Mouse (Mus musculus) left cerebral cortex, adult 8-10 months (tissue): ENCODE measurements around the gene Nrm. TPM values are rescaled to one million over a fixed set of nuclear protein-coding genes. Genes with fewer than 3 reads are reported as not detected.
"Not testable (repeated sequence)": the region's sequence is repeated elsewhere in the genome, so short reads cannot be mapped to it uniquely, and the experiment has no call there.

Experiments used
- DNase-seq, 2 experiments: peaks; one replicate each; pipeline ENCODE4 v3.0.0; 2022; ENCODE audit warnings: low spot score in 2 of 2
- total RNA-seq, 4 experiments: library from RNA; stranded (reverse); gene quantifications; 2 replicates each; pipeline ENCODE4 v1.2.4; 2022

The Nrm gene
- total RNA-seq, 4 experiments from 2014 or later, result 2.6 to 3.4 (median 3.0) TPM

DNA sequence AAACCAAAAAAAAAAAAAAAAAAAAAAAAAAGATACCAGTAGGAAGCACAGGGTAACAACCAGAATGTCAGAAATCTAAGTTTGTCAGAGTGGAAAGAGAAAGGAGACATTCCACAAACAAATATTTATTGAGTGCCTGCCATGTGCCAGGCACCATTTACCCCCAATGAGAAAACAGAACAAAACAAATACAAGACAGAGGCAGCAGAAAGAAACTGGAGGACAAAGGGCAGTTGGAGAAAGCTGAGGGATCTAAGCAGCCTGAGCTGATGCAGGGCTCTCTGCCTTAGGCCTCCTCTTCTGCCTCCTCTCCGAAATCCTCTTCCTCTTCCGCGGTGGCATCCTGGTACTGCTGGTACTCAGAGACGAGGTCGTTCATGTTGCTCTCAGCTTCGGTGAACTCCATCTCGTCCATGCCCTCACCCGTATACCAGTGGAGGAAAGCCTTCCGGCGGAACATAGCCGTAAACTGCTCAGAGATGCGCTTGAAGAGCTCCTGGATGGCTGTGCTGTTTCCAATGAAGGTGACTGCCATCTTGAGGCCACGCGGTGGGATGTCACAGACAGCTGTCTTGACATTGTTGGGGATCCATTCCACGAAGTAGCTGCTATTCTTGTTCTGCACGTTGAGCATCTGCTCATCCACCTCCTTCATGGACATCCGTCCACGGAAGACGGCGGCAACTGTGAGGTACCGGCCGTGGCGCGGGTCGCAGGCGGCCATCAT is 26.3 kb upstream of the Nrm start:
- DNase-seq, result peak in 1 of 2 experiments; percentile 40

DNA sequence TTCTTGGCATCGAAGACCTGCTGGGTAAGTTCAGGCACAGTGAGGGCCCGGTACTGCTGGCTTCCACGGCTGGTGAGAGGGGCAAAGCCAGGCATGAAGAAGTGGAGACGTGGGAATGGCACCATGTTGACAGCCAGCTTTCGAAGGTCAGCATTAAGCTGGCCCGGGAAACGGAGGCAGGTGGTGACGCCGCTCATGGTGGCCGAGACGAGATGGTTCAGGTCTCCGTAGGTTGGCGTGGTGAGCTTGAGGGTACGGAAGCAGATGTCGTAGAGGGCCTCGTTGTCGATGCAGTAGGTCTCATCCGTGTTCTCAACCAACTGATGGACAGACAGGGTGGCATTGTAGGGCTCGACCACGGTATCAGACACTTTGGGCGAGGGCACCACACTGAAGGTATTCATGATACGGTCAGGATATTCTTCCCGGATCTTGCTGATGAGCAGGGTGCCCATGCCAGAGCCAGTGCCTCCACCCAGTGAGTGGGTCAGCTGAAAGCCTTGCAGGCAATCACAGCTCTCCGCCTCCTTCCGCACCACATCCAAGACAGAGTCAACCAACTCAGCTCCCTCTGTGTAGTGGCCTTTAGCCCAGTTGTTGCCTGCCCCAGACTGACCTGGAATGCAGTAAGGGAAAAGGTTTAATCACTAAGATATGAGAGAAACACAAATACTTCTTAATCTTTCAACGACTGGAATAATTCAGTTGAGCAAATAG is 25.5 kb upstream of the Nrm start:
- DNase-seq, result no peak

DNA sequence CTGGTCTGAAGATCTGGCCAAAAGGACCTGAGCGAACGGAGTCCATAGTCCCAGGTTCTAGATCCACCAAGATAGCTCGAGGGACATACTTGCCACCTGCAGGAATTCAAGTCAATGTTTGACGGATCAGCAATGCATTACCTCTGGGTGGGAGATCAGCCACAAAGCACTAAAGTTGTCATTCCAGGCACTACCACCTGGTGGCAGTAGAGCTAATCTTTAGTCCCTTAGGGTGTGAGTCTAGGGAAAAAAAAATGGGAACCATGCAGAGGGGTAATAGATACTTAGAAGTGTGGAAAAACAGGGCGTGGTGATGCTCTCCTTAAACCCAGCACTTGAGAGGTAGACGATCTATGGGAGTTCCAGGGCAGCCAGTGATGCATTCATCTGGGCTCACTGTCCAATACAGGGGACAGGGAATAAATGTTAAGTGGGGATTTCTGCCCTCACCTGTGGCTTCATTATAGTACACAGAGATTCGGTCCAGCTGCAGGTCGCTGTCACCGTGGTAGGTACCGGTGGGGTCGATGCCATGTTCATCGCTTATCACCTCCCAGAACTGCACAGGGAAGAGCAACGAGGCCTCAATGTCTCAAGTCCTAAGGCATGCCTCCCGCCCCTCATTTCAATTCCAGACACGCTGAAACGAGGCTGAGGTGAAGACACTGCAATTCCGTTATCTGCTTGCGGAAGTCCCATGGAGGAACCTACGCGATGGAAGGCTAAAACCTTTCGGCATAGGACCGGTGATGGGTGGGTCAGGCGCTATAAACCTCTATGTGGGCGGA is 24.7 kb upstream of the Nrm start:
- peak; percentile 79 to 80 for DNase-seq

DNA sequence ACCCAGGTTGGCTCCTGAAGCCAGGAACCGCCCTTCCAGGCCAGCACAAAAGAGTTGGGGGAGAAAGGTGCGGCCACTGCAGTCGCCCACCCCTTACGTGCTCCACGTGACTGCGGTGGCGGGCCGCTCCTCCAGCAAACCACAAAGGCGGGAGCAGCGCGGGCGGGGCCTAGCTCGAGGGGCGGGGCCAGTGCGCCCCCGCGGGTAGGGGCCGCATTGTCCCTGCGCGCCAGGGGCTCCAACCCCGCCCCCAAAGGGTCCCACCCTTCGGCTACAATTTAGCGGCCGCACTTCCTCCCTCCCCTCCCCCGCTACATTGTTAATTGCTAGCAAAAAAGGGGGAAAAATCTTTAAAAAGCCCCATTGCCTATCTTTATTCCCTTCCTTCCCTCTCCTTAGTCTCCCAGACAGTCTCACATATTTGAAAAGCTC is 24.1 kb upstream of the Nrm start:
- DNase-seq, result peak; percentile 56 to 84

DNA sequence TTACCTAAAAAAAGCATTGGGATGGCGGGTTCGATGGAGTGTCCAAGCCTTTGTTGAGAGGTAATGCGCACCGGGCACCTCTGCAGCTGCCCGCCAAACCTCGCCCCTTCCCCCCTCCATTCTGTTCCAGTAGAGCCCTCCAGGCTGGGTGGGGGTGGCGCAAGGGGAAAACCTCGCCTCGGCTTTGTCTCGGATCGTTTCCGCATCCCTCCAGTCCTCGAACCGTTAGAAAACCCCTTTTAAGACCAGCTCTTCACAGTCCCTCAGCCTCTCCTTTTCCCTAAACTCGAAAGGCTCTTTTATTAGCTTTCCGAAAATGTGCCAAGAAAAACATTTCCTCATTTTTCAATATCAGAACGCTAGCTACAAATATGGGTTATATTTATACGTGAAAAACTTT is 23.6 kb upstream of the Nrm start:
- DNase-seq, result no peak

DNA sequence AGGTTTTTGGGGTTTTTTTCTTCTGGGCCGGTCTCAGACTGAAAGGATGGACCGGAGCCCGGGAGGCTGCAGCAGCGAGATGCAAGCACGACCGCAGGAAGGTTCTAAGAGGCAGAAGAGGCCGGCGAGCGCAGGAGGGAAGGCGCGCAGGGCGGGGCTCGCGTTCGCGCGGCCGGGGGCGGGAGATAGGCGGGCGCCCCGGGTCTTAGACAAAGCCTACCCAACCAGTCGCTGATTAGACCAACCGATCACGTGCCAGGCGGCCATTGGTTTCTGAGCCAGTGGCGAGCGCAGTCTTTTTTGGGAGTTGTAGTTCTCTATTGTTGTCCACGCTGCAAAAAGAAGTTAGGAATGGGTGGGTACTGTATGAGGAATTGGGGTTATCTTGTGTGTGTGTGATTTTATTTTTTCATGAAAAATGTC is 23.0 kb upstream of the Nrm start, which contains the start of gene Tubb5:
Tubb5 (minus strand) TSS at position 185 of the 423 bp plus-strand sequence.
- DNase-seq, result peak; percentile 89 to 97

DNA sequence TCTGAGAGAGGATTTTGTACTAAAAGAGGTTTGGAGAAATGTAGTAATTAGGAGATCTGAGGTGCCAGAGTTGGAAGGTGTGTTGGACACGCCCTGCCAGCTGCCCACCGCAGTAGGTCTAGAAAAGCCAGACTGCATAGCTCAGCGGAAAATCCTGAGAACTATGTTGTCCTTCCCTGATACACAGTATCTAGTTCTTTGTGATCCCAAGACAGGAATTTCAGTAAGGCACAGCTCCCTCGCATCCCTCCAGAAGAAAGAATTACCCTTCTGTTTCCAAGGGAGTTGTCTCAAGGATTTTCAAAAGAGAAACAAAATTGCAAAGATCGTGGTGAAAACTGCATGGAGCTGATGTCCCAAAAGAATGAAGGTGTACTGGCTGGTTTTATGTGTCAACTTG is 22.5 kb upstream of the Nrm start:
- DNase-seq, result no peak

DNA sequence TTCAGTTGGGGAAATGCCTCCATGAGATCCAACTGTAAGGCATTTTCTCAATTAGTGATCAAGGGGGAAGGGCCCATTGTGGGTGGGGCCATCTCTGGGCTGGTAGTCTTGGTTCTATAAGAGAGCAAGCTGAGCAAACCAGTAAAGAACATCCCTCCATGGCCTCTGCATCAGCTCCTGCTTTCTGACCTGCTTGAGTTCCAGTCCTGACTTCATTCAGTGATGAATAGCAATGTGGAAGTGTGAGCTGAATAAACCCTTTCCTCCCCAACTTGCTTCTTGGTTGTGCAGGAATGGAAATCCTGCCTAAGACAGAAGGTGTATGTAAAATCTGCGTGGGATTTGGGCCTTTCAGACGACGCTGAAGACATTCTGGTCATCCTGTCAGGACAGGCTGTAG is 22.1 kb upstream of the Nrm start:
- not testable (repeated sequence) for DNase-seq

DNA sequence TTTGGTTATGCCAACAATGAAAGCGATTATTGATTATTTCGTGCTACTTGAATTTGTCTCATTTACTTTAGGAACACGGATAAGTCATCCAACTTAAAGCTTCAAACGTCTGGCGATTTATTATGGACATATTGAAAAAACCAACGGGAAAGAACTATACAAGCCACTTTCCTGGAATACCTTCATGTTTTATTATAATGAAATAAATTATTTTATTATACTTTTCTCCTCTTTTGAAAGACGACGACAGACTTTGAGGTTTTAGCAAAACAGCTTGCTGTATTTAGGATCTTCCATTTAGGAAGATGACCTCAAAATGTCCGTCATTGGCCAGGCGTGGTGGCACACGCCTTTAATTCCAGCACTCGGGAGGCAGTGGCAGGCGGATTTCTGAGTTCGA is 20.6 kb upstream of the Nrm start:
- no peak for DNase-seq

DNA sequence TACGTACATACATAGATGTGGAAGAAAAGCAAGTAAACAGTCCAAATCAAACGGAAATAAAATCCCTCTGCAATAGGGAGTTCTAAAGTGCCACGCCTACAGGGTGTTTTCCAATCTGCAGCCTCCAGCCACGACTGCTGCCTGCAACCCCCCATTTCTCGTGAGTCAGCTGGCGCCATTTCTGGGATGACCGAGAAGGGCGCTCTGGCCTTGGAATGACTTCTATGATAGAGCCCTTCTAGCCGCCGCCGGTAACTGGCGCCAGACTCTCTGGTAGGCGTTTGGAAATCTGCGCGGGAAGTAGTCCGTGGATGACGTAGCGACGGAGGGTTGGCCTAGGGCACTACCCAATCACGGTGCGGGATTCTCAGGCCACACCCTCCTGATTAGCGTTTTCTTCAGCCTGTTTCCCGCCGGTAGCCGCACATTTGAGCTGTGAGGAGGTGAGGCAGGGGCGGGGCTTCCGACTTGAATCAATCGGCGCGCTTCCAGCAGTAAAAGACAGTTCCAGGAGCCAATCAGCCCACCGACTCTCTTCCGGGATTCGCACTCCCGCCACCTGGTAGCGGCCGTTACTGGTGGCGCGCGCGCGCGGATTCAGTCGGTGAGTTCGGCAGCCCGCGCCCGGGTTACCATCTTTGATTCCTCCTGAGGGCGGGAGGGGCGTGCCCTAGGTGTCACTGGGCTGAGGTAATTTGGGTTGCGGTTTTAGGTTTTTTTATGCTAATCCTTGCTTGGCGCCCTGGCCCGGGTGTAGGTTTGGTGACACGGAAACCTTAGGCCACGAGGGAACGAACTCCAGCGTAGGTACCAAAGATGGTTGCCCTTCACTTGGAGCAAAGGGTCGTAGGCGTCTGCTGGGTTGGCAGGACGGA is 19.8 kb upstream of the Nrm start, which contains the start of gene Mdc1:
Mdc1 (plus strand) TSS at position 440 of the 875 bp plus-strand sequence.
- peak; percentile 95 to 100 for DNase-seq

DNA sequence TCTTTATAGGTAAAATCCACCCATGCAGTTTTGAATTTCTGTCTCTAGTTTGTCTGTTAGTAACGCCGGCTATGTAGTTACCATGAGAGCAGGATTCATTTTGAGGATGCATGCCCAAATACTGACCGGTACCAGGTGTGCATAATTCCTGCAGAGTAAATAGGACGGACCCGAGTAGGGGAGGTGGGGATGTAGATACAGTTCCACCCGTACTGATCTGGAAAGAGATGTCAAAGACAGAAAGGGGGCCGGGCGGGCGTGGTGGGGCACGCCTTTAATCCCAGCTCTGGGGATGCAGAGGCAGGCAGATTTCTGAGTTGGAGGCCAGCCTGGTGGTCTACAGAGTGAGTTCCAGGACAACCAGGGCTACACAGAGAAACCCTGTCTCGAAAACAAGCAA is 19.1 kb upstream of the Nrm start:
- no peak for DNase-seq

DNA sequence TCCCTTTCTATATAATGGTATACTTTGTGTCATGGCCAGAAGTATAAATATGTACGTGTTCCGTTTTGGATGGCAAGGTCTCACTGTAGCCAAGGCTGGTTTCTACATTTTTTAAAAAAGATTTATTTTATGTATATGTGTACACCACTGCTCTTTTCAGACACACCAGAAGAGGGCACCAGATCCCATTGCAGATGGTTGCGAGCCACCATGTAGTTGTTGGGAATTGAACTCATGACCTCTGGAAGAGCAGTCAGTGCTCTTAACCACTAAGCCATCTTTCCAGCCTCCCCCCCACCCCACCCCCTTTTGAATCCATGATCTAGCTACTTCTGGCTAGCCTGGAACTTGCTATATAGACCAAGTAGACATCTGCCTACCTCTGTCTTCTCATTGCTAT is 17.6 kb upstream of the Nrm start:
- no peak for DNase-seq

DNA sequence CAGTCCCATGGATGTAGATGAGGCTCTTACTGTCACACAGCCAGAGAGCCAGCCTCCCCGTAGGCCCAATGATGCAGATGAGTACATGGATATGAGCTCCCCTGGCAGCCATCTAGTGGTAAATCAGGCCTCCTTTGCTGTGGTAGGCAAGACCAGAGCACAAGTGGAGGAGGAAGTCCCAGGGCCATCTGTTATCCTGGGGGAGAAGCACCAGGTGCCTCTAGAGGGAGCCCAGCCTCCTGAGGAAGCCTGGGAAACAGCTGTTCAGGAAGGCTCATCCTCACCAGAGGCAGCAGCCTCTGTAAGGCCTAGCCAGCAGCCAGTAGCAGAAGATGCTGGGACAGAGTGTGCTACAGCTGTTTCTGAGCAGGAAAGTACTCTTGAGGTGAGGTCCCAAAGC is 13.0 kb upstream of the Nrm start:
- DNase-seq, result peak in 1 of 2 experiments; percentile 74

DNA sequence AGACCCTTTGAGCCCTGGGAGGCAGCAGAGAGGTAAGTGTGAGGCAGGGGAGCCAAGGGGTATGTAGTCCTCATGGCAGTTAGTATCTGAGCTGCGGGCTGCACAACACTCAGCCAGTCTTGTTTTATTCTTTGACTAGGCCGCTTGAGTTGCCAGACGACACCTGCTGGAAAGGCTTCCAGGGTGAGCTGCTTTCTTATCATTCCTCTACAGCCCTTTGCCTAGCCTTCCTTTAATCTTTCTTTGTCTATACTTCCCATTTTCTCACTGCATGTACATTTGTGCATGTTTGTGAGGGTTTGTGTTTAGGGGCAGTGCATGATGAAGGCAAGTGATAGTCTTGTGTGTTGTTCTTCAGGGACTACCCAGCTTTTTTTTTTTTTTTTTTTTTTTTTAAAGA is 10.1 kb upstream of the Nrm start:
- DNase-seq, result no peak

DNA sequence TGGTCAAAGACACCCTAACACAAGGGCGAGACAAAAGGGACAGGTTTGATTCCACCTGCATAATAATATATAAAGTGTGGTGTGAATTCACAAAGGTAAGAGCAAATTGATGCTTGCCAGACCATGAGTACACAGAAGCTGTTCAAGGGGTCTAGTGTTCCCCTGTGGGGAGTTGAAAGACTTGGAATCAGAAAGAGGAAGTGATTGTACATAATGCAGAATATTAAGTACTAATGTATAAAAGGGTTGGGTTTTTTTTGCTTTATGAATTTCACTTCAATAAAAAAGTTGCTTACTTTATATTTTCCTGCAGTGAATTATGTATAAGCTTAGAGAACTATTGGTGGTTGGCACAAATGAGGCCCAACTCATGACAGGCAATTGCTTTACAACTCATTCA is 1.7 kb upstream of the Nrm start:
- no peak for DNase-seq

DNA sequence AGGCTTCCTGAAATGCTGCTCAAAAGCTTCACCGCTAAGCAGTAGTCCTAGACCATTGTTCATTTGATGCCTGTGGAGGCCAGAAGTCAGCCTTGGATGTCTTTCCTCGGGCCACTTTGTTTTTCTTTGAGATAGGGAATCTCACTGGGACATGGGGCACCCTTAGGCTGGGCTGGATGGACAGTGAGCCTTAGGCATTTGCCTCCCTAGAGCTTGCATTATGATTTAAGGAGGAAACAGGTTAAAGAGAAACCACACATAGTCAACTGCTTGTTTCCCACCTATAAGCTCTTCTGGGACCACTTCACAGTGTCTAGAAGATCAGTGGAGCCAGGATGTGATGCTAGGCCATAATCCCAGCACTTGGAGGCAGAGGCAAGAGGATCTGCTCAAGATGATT is 1.3 kb upstream of the Nrm start:
- DNase-seq, result no peak

DNA sequence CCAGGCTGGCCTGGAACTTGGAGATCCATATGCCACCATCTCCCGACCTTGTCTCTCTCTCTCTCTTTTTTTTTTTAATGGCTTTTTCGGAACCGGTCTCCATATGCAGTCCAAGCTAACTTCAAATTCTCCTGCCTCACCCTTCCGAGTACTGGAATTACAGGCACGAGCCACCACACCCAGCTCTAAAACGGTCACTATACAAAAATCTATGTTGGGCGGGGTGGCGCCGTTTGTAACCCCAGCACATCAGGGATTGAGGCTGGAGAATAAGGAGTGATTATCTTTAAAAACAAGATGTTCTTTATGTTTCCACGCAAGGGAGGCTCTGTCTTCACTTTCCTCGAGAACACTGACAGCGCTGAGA is 304 bp upstream of the Nrm start:
- no peak for DNase-seq

DNA sequence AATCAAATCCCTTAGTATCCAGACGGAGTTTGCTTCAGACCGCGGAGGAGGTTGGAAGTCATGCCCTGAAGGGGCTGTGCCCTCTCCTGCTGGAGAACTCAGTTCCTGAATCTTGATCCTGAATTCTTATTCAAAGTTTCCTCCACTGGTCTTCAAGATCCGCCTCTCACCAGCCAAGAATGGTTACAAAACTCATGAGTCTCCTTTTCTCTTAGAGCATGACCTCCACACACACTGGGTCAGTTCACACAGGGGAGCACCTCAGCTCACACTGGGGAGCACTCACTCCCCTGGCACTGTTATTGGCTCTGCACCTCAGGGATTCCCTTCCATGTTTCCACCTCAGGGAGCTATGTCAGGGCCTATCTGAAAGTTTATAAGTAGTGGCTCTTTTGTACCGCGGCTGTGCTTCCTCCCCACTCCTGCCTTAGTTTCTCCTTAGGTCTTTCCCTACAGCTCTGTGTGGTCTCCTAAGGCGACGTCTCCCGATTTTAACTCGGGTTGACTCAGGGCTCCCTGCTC is 3.8 kb downstream of the Nrm start:
- no peak for DNase-seq

DNA sequence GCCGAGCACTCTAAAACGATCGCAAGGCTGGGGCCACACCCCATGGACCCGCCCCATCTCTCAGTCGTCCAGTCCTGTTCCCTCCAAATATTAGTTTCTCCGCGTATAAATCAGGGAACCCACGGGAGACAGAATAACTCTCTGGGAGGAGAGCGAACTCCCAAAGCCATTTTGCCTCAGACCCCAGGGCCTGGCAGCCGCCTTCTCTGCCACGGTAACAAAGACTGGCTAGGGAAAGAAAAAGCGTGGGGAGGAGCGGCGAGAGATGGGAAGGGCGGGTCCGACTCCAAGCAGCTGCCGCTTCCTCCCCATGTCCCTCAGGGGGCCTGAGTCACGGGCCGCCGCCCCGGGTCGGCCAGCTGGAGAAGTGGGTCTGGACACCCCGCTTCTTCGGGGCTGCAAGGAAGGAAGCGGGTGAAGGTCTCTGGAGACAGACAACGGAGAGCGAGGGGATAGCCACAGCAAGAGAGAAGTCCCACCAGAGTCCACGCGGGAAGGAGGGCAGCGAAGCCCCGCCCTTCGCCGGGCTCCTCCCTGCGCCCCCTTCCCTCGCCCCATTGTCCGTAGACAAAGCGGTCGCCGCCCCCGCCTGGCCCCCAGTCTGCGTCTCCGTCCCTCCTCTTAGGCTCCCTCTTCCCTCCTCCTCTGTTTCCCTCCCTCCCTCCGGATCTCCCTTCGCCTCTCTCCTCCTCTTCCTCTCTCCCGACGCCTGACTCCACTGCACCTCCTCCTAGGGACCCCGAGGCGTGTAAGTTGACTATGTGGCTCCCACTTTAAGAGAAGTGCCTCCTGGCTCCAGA is 4.6 kb downstream of the Nrm start, which contains the start of gene Ppp1r18:
Ppp1r18 (plus strand) TSS at position 113 of the 800 bp plus-strand sequence.
- DNase-seq, result no peak

DNA sequence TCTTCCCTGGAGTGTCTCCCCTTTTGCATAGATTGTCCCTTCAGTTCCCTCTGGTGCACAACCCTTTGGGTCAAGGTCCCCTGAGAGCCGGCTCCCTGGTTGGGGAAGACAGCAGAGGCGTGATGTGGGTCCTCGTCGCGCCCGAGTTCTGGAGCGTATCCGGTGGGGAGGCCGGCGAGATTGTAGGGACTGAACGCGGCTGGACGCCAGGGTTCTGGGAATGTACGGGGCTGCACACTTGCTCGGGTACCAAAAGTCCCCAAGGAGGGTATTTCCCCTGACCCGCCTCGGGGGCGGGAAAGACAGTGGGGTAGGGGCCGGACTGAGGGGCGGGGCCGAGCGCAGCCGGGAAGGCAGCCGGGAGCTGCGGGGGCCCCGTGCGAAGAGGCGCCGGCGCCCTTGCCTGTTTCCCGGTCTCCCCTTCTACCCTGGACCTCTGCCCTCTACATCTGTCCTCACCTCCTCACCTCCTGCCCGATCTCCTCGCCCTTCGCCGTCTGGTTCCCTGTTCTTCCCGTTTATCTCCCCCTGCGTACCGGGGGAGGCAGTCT is 5.2 kb downstream of the Nrm start:
- no peak for DNase-seq
